Mouse (Mus musculus): ENCODE data around the gene Sptbn4. TPM values are rescaled to one million over a fixed set of nuclear protein-coding genes. Genes with fewer than 3 reads are reported as not detected.

Gene Sptbn4
- polyA plus RNA-seq, 1 experiment from 2014 or later, result 2.5 TPM

DNA sequence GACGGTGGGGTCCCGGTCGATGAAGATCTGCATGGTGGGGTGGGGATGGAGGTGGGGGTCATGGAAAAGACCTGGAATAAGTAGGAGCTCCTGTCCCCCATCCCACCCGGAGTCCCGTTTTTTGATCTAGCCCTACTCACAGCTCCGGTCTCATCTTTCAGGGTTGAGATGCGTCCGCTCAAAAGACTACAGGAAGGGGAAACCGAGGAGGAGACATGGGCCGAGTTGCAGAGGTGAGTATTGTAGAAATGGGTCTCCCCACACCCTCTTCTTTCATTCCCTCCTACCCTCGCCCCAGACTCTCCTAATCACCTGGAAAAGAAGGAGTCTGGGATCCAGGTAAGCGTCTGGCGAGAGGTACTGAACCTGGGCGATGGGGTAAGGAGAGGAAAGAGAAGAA, 92.2 kb downstream of the Sptbn4 start:
- Histone ChIP-seq H3K36me3 (ENCODE audit: control insufficient read depth, insufficient read depth) (peaks cover 5% of the 10 kb centered on the region; the same call in 1 of the 2 replicates), H3K9me3 (ENCODE audit: control insufficient read depth, low read length) (no peaks in the 10 kb centered on the region)

DNA sequence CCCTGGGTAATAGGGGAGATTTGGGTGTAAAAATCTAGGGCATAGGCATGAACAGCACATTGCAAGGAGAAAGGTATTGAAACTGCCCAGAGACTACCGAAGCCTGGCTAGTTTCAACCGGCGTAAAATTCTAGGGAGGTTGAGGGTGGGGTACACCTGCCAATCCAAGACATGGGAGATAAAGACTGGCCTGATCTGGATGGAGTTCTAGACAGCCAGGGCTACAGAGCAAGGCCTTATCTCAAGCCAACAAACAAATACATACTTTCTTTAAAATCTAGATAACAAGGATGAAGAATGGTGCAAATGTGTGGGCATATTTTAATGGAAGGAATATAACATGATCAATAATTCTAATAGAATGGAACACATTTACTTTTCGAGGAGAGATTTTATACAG, 92.7 kb downstream of the Sptbn4 start:
- Histone ChIP-seq H3K4me1 (replicated peaks; ENCODE audit: control insufficient read depth, insufficient read depth, low read length) (peaks cover 18% of the 10 kb centered on the region), H3K9ac (replicated peaks; ENCODE audit: low read depth, low read length) (peak overlapping the region; percentile 74), H3K4me3 (replicated peaks; ENCODE audit: low read length) (peak overlapping the region; percentile 68), H3K36me3 (ENCODE audit: control insufficient read depth, insufficient read depth) (peaks cover 6% of the 10 kb centered on the region; the same call in 1 of the 2 replicates), H3K4me2 (ENCODE audit: low read length) (peak overlapping the region; percentile 68), H3K9me3 (ENCODE audit: control insufficient read depth, low read length) (no peaks in the 10 kb centered on the region), H3K27me3 (replicated peaks; ENCODE audit: control insufficient read depth, insufficient read depth, low read length) (peaks cover 17% of the 10 kb centered on the region), H3K27ac (ENCODE audit: low read length) (no peak overlapping the region)
- 50% methylated on average over 4 of the region's 4 CpGs for WGBS
- ATAC-seq, result no peak

More for the DNA sequence above, 92.2 kb downstream of the Sptbn4 start:
- WGBS, result 7% methylated on average over 14 of the region's 14 CpGs
- Histone ChIP-seq H3K9ac (replicated peaks; ENCODE audit: low read depth, low read length) (peak overlapping the region; percentile 74), H3K27me3 (replicated peaks; ENCODE audit: control insufficient read depth, insufficient read depth, low read length) (peaks cover 17% of the 10 kb centered on the region), H3K27ac (ENCODE audit: low read length) (peak overlapping the region; percentile 68), H3K4me1 (replicated peaks; ENCODE audit: control insufficient read depth, insufficient read depth, low read length) (peaks cover 18% of the 10 kb centered on the region), H3K4me3 (replicated peaks; ENCODE audit: low read length) (peak overlapping the region; percentile 68), H3K4me2 (ENCODE audit: low read length) (peak overlapping the region; percentile 68)
- ATAC-seq, result peak; percentile 3; the same call in 1 of the 2 replicates

DNA sequence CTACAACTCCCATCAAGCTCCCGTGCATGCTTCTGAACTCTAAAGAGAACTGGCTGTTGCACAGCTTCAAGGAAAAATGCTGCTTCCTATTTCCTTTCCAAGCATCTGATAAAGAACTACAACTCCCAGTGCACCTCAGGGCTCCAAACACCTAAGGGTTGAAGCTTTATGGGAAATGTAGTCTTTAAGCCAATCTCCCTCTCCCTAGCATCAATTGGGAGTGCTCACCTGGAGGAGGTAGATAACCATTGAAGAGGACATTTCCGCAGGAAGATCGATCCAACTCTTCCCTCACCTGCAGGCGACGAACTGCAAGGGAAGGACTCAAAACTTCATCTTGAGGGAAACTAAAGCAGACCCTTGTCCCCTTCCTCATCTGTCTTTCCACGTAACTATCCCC, 93.3 kb downstream of the Sptbn4 start:
- peak; percentile 47 for ATAC-seq
- H3K9ac ChIP-seq (replicated peaks; ENCODE audit: low read depth, low read length), result 0 out of 2 replicates have a peak overlapping the region, but pooled peaks have one; percentile 9
- peaks cover 17% of the 10 kb centered on the region for H3K27me3 ChIP-seq (replicated peaks; ENCODE audit: control insufficient read depth, insufficient read depth, low read length)
- H3K9me3 ChIP-seq (ENCODE audit: control insufficient read depth, low read length), result no peaks in the 10 kb centered on the region
- peaks cover 6% of the 10 kb centered on the region; the same call in 1 of the 2 replicates for H3K36me3 ChIP-seq (ENCODE audit: control insufficient read depth, insufficient read depth)
- H3K27ac ChIP-seq (ENCODE audit: low read length), result no peak overlapping the region
- WGBS, result 22% methylated on average over 6 of the region's 6 CpGs
- H3K4me1 ChIP-seq (replicated peaks; ENCODE audit: control insufficient read depth, insufficient read depth, low read length), result peaks cover 18% of the 10 kb centered on the region
- peak overlapping the region; percentile 68 for H3K4me3 ChIP-seq (replicated peaks; ENCODE audit: low read length)
- peak overlapping the region; percentile 68 for H3K4me2 ChIP-seq (ENCODE audit: low read length)

DNA sequence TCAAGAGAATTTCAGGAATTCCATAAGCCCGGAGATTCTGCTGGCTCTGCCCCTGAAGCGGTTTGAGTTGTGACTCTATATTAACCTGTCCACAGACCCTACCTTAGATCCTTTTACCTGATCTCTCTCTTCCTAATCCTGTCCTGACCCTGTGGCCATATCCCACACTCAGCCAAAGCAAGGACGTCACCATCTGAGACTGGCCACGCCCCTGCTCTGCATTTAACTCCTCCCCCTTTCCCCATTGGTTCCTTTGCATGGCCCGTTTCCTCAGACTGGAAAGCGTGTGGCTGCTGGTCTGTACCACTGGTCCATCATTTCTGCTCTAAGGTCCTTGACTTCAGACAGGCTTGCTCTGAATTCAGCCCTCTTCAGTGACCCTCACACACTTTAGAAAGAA, 102.0 kb downstream of the Sptbn4 start:
- no peaks in the 10 kb centered on the region for H3K4me1 ChIP-seq (replicated peaks; ENCODE audit: control insufficient read depth, insufficient read depth, low read length)
- no peaks in the 10 kb centered on the region for H3K9me3 ChIP-seq (ENCODE audit: control insufficient read depth, low read length)
- no peak overlapping the region for H3K27ac ChIP-seq (ENCODE audit: low read length)
- ATAC-seq, result no peak
- H3K4me3 ChIP-seq (replicated peaks; ENCODE audit: low read length), result no peak overlapping the region
- H3K27me3 ChIP-seq (replicated peaks; ENCODE audit: control insufficient read depth, insufficient read depth, low read length), result no peaks in the 10 kb centered on the region
- H3K36me3 ChIP-seq (ENCODE audit: control insufficient read depth, insufficient read depth), result peaks cover 37% of the 10 kb centered on the region
- 19% methylated on average over 6 of the region's 6 CpGs for WGBS
- H3K4me2 ChIP-seq (ENCODE audit: low read length), result no peak overlapping the region
- H3K9ac ChIP-seq (replicated peaks; ENCODE audit: low read depth, low read length), result no peak overlapping the region

DNA sequence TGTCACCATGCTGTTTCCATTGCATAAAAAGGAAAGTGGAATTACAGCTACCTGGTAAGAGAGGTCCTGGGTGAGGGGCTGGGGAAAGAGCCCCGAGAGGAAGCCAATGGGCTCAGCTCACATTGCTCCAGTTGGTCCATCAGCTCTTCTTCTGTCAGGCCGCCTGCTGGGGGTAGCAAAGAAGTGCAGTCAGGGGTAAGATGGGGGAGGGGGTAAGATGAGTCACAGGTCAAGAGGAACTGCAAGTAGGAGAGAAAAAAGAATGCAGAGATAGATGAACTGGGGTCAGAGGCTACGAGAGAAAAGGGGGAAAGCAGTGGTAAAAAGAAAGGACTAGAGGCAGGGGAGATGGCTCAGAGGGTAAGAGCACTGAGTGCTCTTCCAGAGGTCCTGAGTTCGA, 104.9 kb downstream of the Sptbn4 start:
- H3K4me3 ChIP-seq (replicated peaks; ENCODE audit: low read length), result no peak overlapping the region
- peaks cover 1% of the 10 kb centered on the region; the same call in 1 of the 2 replicates for H3K27me3 ChIP-seq (replicated peaks; ENCODE audit: control insufficient read depth, insufficient read depth, low read length)
- H3K4me1 ChIP-seq (replicated peaks; ENCODE audit: control insufficient read depth, insufficient read depth, low read length), result peaks cover 14% of the 10 kb centered on the region
- no peaks in the 10 kb centered on the region for H3K9me3 ChIP-seq (ENCODE audit: control insufficient read depth, low read length)
- H3K4me2 ChIP-seq (ENCODE audit: low read length), result no peak overlapping the region
- peaks cover 21% of the 10 kb centered on the region for H3K36me3 ChIP-seq (ENCODE audit: control insufficient read depth, insufficient read depth)
- no peak overlapping the region for H3K27ac ChIP-seq (ENCODE audit: low read length)
- WGBS, result 42% methylated on average over 4 of the region's 4 CpGs
- no peak for ATAC-seq
- no peak overlapping the region for H3K9ac ChIP-seq (replicated peaks; ENCODE audit: low read depth, low read length)

DNA sequence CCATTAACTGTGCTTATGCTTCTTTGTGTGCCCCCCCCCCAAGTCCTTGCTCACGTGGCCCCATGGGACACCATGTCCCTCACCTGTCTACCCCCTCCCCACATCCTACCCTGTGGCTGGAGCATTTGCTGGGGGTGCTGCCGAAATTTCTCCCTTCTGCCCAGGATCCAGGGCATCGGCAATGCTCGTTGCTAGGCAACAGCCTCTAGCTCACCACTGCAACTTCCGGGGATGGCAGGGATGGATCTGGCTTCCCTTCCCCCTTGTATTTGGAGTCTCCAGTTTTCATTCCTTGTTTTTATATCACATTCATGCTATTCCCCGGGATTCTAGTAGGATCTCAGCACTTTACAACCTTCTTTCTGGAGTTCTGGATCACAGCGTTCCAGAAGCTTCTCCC, 108.0 kb downstream of the Sptbn4 start:
- peak; percentile 39 for ATAC-seq
- no peaks in the 10 kb centered on the region for H3K9me3 ChIP-seq (ENCODE audit: control insufficient read depth, low read length)
- H3K27ac ChIP-seq (ENCODE audit: low read length), result peak overlapping the region; percentile 47
- peaks cover 8% of the 10 kb centered on the region for H3K36me3 ChIP-seq (ENCODE audit: control insufficient read depth, insufficient read depth)
- peak overlapping the region; percentile 50 for H3K9ac ChIP-seq (replicated peaks; ENCODE audit: low read depth, low read length)
- H3K27me3 ChIP-seq (replicated peaks; ENCODE audit: control insufficient read depth, insufficient read depth, low read length), result peaks cover 20% of the 10 kb centered on the region
- 20% methylated on average over 7 of the region's 7 CpGs for WGBS
- H3K4me3 ChIP-seq (replicated peaks; ENCODE audit: low read length), result peak overlapping the region; percentile 27
- peak overlapping the region; percentile 48 for H3K4me2 ChIP-seq (ENCODE audit: low read length)
- H3K4me1 ChIP-seq (replicated peaks; ENCODE audit: control insufficient read depth, insufficient read depth, low read length), result peaks cover 33% of the 10 kb centered on the region

DNA sequence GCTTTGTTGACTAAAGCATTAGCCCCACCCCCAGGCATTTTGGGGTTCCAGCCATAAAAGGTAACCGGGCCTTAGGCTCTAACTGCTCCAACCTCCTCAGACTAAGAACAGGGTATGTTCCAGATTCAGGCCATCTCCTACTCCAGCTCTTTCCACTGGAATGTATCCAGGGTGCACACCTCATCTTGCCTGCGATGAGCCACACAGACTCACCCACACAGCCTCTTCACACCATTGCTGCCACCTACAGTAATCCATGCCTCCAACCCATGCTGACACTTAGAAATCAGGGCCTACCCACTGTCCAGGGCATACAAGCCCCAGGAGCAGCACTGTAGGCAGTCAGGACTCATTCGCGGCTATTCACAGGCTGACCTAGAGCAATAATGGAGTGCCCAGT, 108.4 kb downstream of the Sptbn4 start:
- no peaks in the 10 kb centered on the region for H3K9me3 ChIP-seq (ENCODE audit: control insufficient read depth, low read length)
- peaks cover 37% of the 10 kb centered on the region for H3K4me1 ChIP-seq (replicated peaks; ENCODE audit: control insufficient read depth, insufficient read depth, low read length)
- WGBS, result 66% methylated on average over 4 of the region's 4 CpGs
- H3K4me3 ChIP-seq (replicated peaks; ENCODE audit: low read length), result peak overlapping the region; percentile 27
- H3K27me3 ChIP-seq (replicated peaks; ENCODE audit: control insufficient read depth, insufficient read depth, low read length), result peaks cover 24% of the 10 kb centered on the region
- H3K27ac ChIP-seq (ENCODE audit: low read length), result peak overlapping the region; percentile 46
- H3K9ac ChIP-seq (replicated peaks; ENCODE audit: low read depth, low read length), result peak overlapping the region; percentile 50
- peak; percentile 7; the same call in 1 of the 2 replicates for ATAC-seq
- peak overlapping the region; percentile 48 for H3K4me2 ChIP-seq (ENCODE audit: low read length)
- H3K36me3 ChIP-seq (ENCODE audit: control insufficient read depth, insufficient read depth), result peaks cover 5% of the 10 kb centered on the region; the same call in 1 of the 2 replicates

DNA sequence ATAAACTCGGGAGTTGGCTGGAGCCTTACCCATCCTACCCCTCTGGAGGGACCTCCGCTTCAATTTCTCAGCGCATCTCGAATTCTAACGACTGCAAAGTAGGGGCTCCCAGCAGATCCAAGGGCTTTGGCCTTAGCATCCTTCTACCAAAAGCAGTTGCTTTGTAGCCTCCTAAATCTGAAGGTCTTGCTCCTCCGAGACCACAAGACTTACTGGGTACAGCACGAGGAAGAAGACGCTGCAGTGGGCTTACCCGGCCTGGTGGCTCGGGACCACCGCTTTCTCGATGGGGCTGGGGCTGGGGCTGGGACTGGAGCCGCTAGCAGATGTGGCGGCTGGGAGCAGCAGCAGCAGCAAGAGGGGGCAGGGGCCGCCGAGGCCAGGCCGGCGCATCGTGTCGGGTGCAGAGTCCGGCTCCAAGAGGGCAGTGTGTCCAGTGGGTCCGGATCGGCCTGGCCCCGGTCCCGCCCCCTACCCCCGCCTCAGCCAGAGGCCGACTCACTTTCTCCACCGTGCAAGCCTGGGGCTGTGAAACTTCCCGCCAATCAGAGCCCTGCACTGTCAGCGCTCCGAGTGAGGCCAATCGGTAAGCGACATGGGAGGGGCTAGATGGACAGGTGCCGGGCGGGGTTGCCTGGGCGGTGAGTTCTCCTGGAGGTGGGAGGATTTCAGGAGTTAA, 110.2 kb downstream of the Sptbn4 start, which contains the start of gene Ltbp4:
Gene Ltbp4, minus strand, starts transcription at position 518 of the 679 bp plus-strand sequence.
- Histone ChIP-seq H3K9me3 (ENCODE audit: control insufficient read depth, low read length) (no peaks in the 10 kb centered on the region), H3K4me1 (replicated peaks; ENCODE audit: control insufficient read depth, insufficient read depth, low read length) (peaks cover 55% of the 10 kb centered on the region), H3K4me2 (ENCODE audit: low read length) (peak within 1 kb of the TSS; percentile 54), H3K9ac (replicated peaks; ENCODE audit: low read depth, low read length) (peak within 1 kb of the TSS; percentile 50), H3K4me3 (replicated peaks; ENCODE audit: low read length) (peak within 1 kb of the TSS; percentile 39), H3K27me3 (replicated peaks; ENCODE audit: control insufficient read depth, insufficient read depth, low read length) (peaks cover 35% of the 10 kb centered on the region), H3K36me3 (ENCODE audit: control insufficient read depth, insufficient read depth) (peaks cover 4% of the 10 kb centered on the region; the same call in 1 of the 2 replicates), H3K27ac (ENCODE audit: low read length) (no peak within 1 kb of the TSS)
- no peak for ATAC-seq
- 1% methylated on average over 35 of the region's 36 CpGs for WGBS

DNA sequence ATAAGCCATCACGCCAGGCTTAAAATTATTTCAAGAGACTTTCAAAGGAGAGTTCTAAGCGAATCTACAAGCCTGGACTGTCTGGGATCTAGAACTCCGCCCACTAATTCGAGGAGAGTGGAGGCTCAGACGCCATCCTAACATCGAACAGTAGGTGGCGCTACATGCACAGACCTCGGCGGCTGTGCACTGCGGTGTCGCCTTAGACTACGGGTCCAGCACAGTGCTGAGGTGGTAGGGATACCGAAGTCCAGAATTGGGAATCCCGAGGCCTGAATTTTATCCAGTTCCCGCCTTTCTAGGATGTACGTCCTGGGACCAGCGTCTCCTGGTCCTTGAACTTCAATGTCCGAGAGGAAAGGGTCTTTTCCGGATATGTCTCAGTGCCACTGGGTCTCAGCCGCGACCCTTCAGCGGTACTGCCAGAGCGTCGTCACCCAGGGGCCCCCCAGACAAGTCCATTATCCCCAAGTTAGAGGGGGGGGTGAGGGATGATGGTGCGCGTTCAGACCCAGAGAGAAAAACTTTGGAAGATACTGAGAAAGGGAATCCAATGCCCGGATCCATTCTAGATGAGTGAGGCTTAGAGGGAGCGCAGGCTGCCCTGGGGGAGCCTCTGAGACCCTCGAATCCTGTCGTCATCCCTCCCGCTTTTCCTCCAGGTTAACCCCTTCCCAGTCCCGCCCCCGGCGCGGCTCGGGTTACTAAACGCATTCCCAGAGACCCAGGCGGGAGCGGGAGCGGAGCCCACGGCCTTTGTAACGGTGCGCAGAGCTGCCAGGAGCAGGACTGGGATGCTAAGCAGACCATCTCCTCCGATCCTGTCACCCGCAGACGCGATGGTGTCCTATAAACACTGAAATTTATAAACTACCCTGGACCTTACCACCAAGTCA, 111.3 kb downstream of the Sptbn4 start:
- Histone ChIP-seq H3K4me1 (replicated peaks; ENCODE audit: control insufficient read depth, insufficient read depth, low read length) (peaks cover 60% of the 10 kb centered on the region), H3K4me3 (replicated peaks; ENCODE audit: low read length) (peak overlapping the region; percentile 39), H3K36me3 (ENCODE audit: control insufficient read depth, insufficient read depth) (no peaks in the 10 kb centered on the region), H3K27ac (ENCODE audit: low read length) (no peak overlapping the region), H3K27me3 (replicated peaks; ENCODE audit: control insufficient read depth, insufficient read depth, low read length) (peaks cover 40% of the 10 kb centered on the region), H3K9ac (replicated peaks; ENCODE audit: low read depth, low read length) (peak overlapping the region; percentile 50), H3K9me3 (ENCODE audit: control insufficient read depth, low read length) (no peaks in the 10 kb centered on the region), H3K4me2 (ENCODE audit: low read length) (peak overlapping the region; percentile 54)
- WGBS, result under 1% methylated on average over 47 of the region's 47 CpGs
- ATAC-seq, result peak; percentile 87

All from forebrain, embryonic 16.5 days (tissue).